Mouse (Mus musculus): Measurements from ENCODE around the gene Asap2.

Gene Asap2

DNA sequence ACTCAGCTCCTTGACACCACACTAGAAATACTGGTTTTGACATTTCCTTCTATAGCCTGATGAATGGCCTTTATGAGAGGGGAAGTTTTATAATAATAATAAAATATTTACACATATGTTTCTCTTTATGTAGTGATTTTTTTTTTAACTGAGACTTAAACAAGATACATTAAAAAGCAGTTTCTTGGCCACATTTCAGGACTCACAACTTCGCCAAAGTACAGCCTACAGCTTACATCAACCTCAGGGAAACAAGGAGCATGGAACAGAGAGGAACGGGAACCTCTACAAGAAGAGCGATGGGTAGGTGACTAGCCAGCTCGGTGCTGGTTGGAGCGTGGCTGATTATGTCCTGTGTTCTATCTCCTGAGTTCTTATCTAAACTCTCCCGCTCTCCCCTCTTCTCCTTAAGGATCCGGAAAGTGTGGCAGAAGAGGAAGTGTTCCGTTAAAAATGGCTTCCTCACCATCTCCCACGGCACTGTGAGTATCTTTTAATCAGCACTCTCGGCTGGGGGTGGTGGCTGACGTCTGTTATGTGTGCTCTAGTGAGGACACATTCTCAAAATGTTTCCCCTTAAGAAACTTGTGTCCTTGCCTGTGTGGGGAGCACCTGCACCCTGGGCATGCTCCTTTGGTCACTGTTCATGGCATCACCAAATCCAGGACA is 227.7 kb downstream of the Asap2 start:
- DNase-seq: no peak

DNA sequence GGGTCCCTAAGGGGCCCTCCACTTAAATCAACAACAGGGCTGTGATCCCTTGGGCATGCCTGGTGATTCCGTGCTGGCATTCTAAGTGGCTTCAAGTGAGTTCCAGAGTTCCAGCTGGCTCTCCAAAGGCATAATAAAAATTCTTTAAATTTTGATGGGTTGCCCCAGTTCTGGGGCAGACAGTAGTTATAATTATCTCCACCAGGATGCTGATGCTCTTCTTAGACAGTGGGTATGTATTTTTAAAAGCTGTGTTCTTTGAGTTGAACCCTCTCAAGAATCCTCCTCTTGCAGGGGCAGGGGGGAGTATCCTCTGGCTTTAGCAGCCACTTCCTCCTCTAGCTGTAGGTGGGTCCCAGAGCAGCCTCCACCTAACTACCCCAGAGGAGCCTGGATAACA is 230.3 kb downstream of the Asap2 start:
- no peak for DNase-seq

DNA sequence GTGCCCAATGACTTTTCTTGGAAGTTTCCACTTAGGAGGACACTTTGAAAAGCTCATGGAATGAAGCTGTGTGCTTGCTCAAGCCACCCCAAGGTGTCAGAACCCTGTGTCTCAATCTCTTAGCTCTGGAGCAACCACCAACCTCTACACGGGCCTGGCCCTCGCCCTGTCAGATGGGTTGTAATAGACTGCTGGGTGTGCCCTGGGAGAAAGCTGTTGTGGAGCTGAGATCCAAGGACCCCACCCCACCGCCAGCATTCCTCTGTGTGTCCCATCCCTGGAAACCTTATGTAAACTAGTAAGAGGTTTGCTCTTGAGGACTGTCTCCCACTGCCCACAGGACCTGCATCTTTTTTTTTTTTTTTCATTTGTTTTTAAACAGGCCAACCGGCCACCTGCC is 233.7 kb downstream of the Asap2 start:
- DNase-seq: peak; percentile 35

DNA sequence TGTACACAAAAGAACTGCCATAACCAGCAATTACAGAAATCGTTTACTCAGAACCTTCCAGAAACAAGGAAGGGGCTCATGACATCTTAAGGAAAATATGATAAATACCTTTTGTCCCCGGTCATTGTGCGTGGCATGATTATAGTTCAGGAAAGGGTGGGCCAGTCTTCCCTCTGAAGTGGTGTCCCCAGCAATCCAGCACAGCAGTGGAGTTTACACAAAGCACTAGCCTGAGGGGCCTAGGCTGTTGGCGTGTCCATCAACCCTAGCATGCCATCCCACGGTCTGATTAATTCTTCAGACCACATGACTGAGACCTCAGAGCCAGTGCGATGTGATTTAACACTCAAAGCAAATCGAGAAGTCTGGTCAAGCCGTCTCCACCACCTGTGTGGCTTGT is 235.1 kb downstream of the Asap2 start:
- DNase-seq: peak; percentile 67

DNA sequence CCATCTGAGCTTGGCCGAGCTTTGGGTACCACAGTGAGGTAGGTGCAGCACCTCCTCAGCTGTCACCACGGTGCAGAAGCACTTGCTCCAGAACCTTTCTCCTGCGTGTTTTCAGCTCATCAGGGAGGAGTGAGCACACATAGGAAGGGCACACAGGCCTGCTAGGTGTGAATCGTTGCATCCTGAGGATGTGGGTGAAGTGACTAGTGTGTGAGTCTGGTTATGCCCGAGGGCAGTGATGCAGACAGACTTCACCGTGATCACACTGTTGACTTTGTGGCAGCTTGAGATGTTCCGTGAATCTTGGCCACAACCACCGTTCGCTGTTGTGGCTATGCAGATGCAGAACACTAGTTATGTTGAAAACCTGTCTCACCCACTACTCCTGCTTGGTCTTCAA is 236.1 kb downstream of the Asap2 start:
- no peak for DNase-seq

- peak; percentile 92 for DNase-seq
These were observed 237.1 kb downstream of the Asap2 start for GRCm38 (mm10) chr12:21227076-21227980.

DNA sequence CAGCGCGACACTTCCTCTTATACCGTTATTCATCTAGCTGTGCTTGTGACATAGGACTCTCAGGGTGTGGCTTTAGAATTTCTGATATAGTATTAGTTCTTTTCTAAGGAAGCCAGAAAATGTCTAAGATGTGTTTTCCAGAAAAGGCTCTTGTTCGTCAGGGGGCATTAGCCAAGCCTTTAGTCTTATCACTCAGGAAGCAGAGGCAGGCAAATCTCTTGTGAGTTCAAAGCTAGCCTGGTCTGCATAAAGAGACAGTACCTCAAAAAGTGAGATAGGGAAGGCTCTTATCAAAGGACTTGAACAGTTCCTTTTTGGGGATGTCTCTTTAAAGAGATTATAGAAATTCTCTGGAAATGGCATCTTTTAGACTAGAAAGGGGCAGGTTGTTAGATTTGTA is 238.4 kb downstream of the Asap2 start:
- DNase-seq: no peak

DNA sequence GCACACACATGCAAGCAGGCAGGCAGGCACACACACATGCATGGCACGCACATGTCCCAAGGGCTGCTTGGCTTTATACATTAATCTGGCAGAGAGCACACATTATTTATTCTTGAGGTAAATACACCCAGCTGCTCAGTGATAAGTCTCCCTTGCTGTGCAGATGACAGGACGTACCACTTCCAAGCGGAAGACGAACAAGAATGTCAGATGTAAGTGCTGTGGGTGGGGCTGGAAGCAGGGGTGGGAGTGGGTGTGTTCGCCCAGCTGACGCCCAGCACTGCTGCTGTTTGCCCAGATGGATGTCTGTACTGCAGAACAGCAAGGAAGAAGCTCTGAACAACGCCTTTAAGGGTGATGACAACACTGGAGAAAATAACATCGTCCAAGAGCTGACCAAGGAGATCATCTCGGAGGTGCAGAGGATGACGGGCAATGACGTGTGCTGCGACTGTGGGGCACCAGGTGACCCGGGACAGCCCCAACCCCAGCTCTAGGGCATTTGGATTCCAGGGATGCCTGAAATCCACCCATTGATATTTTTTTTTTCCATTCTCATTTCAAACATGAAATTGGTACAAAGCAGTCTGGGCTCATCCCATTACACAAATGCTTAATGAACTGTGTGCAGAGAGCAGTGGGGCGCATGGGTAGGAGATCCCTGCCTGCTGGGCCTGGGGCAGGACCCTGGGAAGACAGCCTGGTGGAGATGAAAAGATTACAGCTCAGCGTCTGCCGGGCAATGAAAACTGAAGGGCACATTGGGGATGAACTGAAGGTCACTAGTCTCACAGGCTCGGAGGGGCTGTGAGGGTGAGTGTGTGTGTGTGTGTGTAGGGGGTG is 239.0 kb downstream of the Asap2 start:
- DNase-seq: peak; percentile 72

DNA sequence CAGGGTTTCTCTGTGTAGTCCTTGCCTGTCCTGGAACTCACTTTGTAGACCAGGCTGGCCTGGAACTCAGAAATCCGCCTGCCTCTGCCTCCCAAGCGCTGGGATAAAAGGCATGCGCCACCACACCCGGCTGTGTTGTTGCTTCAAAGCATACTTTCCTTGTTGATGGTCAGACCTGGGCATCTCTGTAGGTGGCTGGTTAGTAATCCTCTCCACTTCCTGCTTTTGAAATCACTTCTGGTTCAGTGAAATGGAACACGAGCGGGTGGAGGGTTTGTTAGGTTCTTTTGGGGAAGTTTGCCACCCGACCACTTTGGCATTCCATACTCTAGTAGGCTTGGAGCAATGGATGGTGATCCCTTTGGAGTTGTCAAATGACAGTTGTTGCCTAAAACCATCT is 243.5 kb downstream of the Asap2 start:
- DNase-seq: no peak

DNA sequence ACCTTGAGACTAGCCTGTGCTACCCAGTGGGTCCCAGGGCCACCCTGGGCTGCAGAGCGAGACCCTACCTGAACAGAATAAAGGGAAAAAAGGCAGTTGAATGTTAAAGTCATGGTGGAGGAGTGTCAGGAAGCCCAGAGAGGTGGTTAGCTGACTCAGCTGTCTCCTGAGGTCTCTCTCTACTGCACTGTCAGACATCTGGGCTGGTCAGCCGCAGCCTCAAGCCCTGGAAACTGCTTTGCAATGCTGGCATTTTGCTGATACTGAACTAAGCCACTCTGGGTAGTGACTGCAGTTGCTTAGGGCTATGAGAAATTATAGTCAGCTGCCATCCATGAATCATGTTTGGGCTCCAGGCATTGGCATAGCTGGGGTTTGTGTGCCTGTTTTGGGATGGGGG is 244.3 kb downstream of the Asap2 start:
- DNase-seq: no peak

GRCm38 (mm10) chr12:21241965-21242364 is 251.7 kb downstream of the Asap2 start:
- no peak for DNase-seq

- no peak for DNase-seq
These were observed 254.2 kb downstream of the Asap2 start for GRCm38 (mm10) chr12:21244375-21244960.

GRCm38 (mm10) chr12:21247711-21248392 is 257.6 kb downstream of the Asap2 start:
- DNase-seq: no peak

GRCm38 (mm10) chr12:21260494-21261256 is 270.4 kb downstream of the Asap2 start:
- peak; percentile 29 for DNase-seq

DNA sequence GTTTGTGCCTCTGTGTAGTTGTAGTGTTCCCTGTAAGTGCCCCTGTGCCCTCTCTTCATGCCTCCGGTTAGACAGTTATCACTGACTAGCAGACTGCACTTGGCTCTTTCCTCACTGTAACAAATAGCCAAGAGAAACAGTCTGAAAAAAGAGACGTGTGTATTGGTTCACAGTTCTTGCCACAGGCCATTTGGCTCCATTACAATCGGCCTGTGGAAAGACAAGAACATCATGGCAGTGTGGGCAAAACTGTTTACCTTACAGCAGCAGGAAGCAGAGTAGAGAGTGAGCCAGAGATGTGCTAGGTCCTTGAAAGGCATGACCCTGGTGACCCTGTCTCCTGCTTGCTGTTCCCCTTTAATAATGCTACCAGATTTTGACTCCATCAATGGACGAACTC is 271.3 kb downstream of the Asap2 start:
- DNase-seq: no peak

- DNase-seq: no peak
These were observed 273.0 kb downstream of the Asap2 start for GRCm38 (mm10) chr12:21263256-21263655.

DNA sequence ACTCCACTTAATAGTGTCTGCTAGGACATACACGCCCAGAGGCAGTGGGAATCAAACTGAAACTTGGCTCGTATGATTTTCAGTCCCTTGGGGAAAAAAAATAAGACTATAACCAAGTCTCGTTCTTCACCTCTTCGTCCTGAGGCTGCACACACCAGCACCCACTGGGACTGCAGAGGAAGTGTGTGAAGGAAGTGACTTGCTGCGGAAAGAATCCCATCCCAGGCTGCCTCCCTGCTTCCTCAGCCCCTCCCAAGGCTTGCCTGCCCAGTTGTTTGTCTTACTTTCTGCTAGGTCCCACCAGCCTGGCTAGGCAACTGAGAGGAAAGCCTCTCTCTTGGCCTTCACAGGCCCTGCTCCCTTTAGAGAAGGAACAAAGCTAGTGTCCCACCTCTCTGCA is 274.0 kb downstream of the Asap2 start:
- DNase-seq: peak; percentile 72

DNA sequence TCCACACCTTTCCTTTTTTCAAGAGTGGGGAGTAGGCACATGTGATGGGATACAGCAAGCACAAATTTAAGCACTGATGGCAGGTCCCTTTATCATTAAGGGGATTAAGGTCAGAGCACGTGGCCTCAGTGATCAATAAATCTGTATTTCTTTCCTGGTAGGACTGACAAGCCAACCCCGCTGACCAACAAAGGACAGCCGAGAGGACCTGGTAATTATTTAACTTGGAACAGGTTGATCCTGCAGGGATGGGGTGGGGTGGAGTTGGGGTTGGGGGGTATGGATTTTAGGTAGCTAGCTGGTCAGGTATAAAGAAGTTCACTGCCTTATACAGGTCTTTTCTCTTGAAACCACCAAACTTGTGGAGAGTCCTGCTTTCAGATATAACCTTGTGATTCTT is 274.7 kb downstream of the Asap2 start:
- DNase-seq: no peak

GRCm38 (mm10) chr12:21265501-21265900 is 275.2 kb downstream of the Asap2 start:
- DNase-seq: no peak

- peak; percentile 86 for DNase-seq
These were observed 275.9 kb downstream of the Asap2 start for GRCm38 (mm10) chr12:21265946-21266783.

- no peak for DNase-seq
These were observed 276.5 kb downstream of the Asap2 start for GRCm38 (mm10) chr12:21266784-21267098.
